Mouse (Mus musculus) MEL (cell line): ENCODE measurements around the gene Isca1.

Experiments used
- CHD1 ChIP-seq: IDR thresholded peaks from 2 replicates; pipeline ENCODE4 v1.6.1; 2012; ENCODE audit warnings: low read depth, mild to moderate bottlenecking, inconsistent platforms, low read length, improper control_type of control experiment
- CTCF ChIP-seq, 3 experiments: IDR thresholded peaks in 2 of 3; conservative IDR thresholded peaks in 1 of 3; 2 replicates each; pipeline ENCODE4 v1.5.1; 2011 to 2012; ENCODE audit warnings: low read length in 3 of 3, low read depth in 2 of 3, mild to moderate bottlenecking in 2 of 3, improper control_type of control experiment in 1 of 3, inconsistent platforms in 1 of 3, mixed read lengths in 1 of 3, moderate library complexity in 1 of 3; ENCODE audit not compliant: control insufficient read depth in 1 of 3, insufficient read depth in 1 of 3, poor library complexity in 1 of 3, severe bottlenecking in 1 of 3
- E2F4 ChIP-seq: IDR thresholded peaks from 2 replicates; pipeline ENCODE4 v1.6.1; 2011; ENCODE audit warnings: low read depth, low read length, improper control_type of control experiment, borderline replicate concordance
- MAZ ChIP-seq: IDR thresholded peaks from 2 replicates; pipeline ENCODE4 v1.6.1; 2012; ENCODE audit warnings: low read depth, mild to moderate bottlenecking, inconsistent platforms, low read length, improper control_type of control experiment
- MEF2A ChIP-seq: IDR thresholded peaks from 2 replicates; pipeline ENCODE4 v1.6.1; 2014; ENCODE audit warnings: low read depth, mild to moderate bottlenecking, inconsistent platforms, low read length, improper control_type of control experiment; ENCODE audit not compliant: poor library complexity, insufficient replicate concordance, severe bottlenecking; ENCODE audit errors: extremely low read depth
- NELFE ChIP-seq: IDR thresholded peaks from 2 replicates; pipeline ENCODE4 v1.6.1; 2011; ENCODE audit warnings: low read depth, low read length, improper control_type of control experiment
- POLR2A ChIP-seq, 2 experiments: IDR thresholded peaks; 2 replicates each; pipeline ENCODE4 v1.6.1; 2011 to 2012; ENCODE audit warnings: low read length in 2 of 2, mild to moderate bottlenecking in 2 of 2, control low read depth in 1 of 2, improper control_type of control experiment in 1 of 2, low read depth in 1 of 2, moderate library complexity in 1 of 2; ENCODE audit not compliant: control insufficient read depth in 1 of 2, insufficient read depth in 1 of 2, poor library complexity in 1 of 2
- SIN3A ChIP-seq: IDR thresholded peaks from 2 replicates; pipeline ENCODE4 v1.6.1; 2012; ENCODE audit warnings: low read length, improper control_type of control experiment, inconsistent platforms
- UBTF ChIP-seq: IDR thresholded peaks from 2 replicates; pipeline ENCODE4 v1.6.1; 2012; ENCODE audit warnings: low read depth, mild to moderate bottlenecking, inconsistent platforms, low read length, improper control_type of control experiment, moderate library complexity, borderline replicate concordance; ENCODE audit not compliant: insufficient read depth
- USF1 ChIP-seq: IDR thresholded peaks from 2 replicates; pipeline ENCODE4 v1.6.1; 2014; ENCODE audit warnings: low read depth, mild to moderate bottlenecking, inconsistent platforms, low read length, improper control_type of control experiment, moderate library complexity
- USF2 ChIP-seq, 2 experiments: IDR thresholded peaks; 2 replicates each; pipeline ENCODE4 v1.6.1; 2011 to 2012; ENCODE audit warnings: improper control_type of control experiment in 2 of 2, low read length in 2 of 2, borderline replicate concordance in 1 of 2, inconsistent platforms in 1 of 2, low read depth in 1 of 2, mild to moderate bottlenecking in 1 of 2; ENCODE audit not compliant: insufficient read depth in 1 of 2

GRCm38 (mm10) chr13:59800077-59800476 lies 30.5 kb upstream of the Isca1 start:
- TF ChIP-seq SIN3A = no peak
- no peak for TF ChIP-seq CTCF (IDR thresholded peaks at IDR 0.05 in 2 of 3, conservative IDR thresholded peaks at IDR 0.05 in 1 of 3; ENCODE audit: control insufficient read depth in 1 of 3, insufficient read depth in 1 of 3, low read depth in 2 of 3, low read length in 3 of 3, poor library complexity in 1 of 3, severe bottlenecking in 1 of 3)
- TF ChIP-seq CHD1 = no peak
- no peak for TF ChIP-seq E2F4
- no peak for TF ChIP-seq USF2 (IDR thresholded peaks at IDR 0.05; ENCODE audit: borderline replicate concordance in 1 of 2, insufficient read depth in 1 of 2, low read depth in 1 of 2, low read length in 2 of 2)
- TF ChIP-seq POLR2A (IDR thresholded peaks at IDR 0.05; ENCODE audit: control insufficient read depth in 1 of 2, insufficient read depth in 1 of 2, low read depth in 1 of 2, low read length in 2 of 2, poor library complexity in 1 of 2) = no peak
- TF ChIP-seq UBTF = no peak
- no peak for TF ChIP-seq MAZ
- TF ChIP-seq USF1 = no peak
- no peak for TF ChIP-seq NELFE
- TF ChIP-seq MEF2A = no peak
